In the genomic region with DNA sequence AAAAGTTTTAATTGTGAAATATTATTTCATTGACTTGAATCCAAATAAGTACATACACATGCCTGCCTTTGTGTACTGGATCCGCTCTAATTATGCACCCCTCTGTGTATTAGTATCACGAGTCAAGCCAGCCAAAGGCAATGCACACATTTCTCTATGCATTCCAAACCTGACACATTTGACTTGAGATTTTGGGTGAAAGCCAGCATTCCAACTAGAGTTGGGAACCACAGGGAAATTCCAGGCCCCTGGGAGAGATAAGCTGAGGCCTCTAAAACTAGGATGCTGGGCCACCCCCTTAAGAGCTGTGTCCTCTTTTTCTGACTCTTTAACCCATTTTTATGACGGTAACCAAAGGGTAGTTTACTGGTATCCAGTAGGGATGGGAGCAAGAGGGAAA, we compare ENCODE assay signal across 23 mouse cellular contexts. TPM values are rescaled to one million over a fixed set of nuclear protein-coding genes. Genes with fewer than 3 reads are reported as not detected.
DNase-seq lines count a peak whose midpoint lies in the region; ATAC-seq and TF ChIP-seq lines count a peak whose summit lies in the region.
"Had no signal": no experiment of that assay in that cellular context is flagged by ENCODE, and none has a peak within 500 bp of the region (broad histone marks: within the 10 kb centered on the region; RNA-seq: fewer than 3 reads in every experiment).

No protein-coding gene starts in this region.

- H3K9ac ChIP-seq in embryonic facial prominence, embryonic 14.5 days (ENCODE audit: low read depth, low read length): no peak overlapping the region
- H3K9ac ChIP-seq in heart, embryonic 14.5 days (ENCODE audit: low read length): no peak overlapping the region
- H3K9ac ChIP-seq in kidney, postnatal 0 days (ENCODE audit: low read depth, low read length): no peak overlapping the region
- H3K9ac ChIP-seq: forebrain, embryonic 12.5 days; hindbrain, embryonic 13.5 days; liver, postnatal 0 days; neural tube, embryonic 13.5 days had no signal

- 52% methylated on average over 3 of the region's 3 CpGs for WGBS in embryonic facial prominence, embryonic 14.5 days
- WGBS in embryonic facial prominence, embryonic 10.5 days: 88% methylated on average over 3 of the region's 3 CpGs
- 45% methylated on average over 3 of the region's 3 CpGs for WGBS in heart, embryonic 14.5 days
- WGBS in kidney, postnatal 0 days: 56% methylated on average over 3 of the region's 3 CpGs

- DNase-seq in embryonic facial prominence, embryonic 14.5 days (ENCODE audit: low spot score): peak; percentile 73
- no peak for DNase-seq in embryonic facial prominence, embryonic 10.5 days (ENCODE audit: low spot score)
- DNase-seq in heart, adult 18-20 months: no peak
- DNase-seq in kidney, postnatal 0 days (ENCODE audit: low spot score): peak; percentile 58
- no peak for DNase-seq in kidney, postnatal 4 days
- DNase-seq in 3T3-L1 (ENCODE audit: low read depth, low spot score): peak; percentile 79
- DNase-seq in right cerebral cortex, postnatal 36 days (ENCODE audit: low spot score in 2 of 2): no peak
- DNase-seq: adrenal gland, postnatal 25 days; cerebellum, adult 9-11 months; heart, postnatal 36 days; kidney, adult 18-20 months; liver, postnatal 0 days; right cerebral cortex, postnatal 4 days; thymus, postnatal 14 days had no signal

- no peaks in the 10 kb centered on the region for H3K4me1 ChIP-seq in embryonic facial prominence, embryonic 14.5 days (ENCODE audit: control insufficient read depth, insufficient read depth, low read length)
- no peaks in the 10 kb centered on the region for H3K4me1 ChIP-seq in embryonic facial prominence, embryonic 10.5 days
- H3K4me1 ChIP-seq in heart, embryonic 14.5 days (ENCODE audit: control insufficient read depth in 2 of 2, insufficient read depth in 2 of 2, low read length in 2 of 2): peaks cover 3 to 10% of the 10 kb centered on the region in 2 experiments; a peak in 2 of 4 replicates
- H3K4me1 ChIP-seq in kidney, postnatal 0 days (replicated peaks; ENCODE audit: insufficient read depth, low read length): no peaks in the 10 kb centered on the region
- H3K4me1 ChIP-seq: forebrain, embryonic 12.5 days; hindbrain, embryonic 13.5 days; midbrain, embryonic 10.5 days; neural tube, embryonic 13.5 days had no signal

- no peak overlapping the region for H3K4me3 ChIP-seq in embryonic facial prominence, embryonic 14.5 days (ENCODE audit: low read depth, low read length)
- no peak overlapping the region for H3K4me3 ChIP-seq in embryonic facial prominence, embryonic 10.5 days
- no peak overlapping the region for H3K4me3 ChIP-seq in heart, embryonic 14.5 days (ENCODE audit: control insufficient read depth in 1 of 2, insufficient read depth in 1 of 2, low read depth in 1 of 2, low read length in 2 of 2)
- H3K4me3 ChIP-seq in kidney, postnatal 0 days (replicated peaks; ENCODE audit: low read depth, low read length): no peak overlapping the region
- H3K4me3 ChIP-seq: forebrain, embryonic 12.5 days; hindbrain, embryonic 13.5 days; midbrain, embryonic 10.5 days; myocyte; neural tube, embryonic 13.5 days had no signal

- H3K4me2 ChIP-seq in embryonic facial prominence, embryonic 14.5 days (ENCODE audit: low read depth, low read length): no peak overlapping the region
- H3K4me2 ChIP-seq in heart, embryonic 14.5 days (ENCODE audit: low read length): no peak overlapping the region
- no peak overlapping the region for H3K4me2 ChIP-seq in kidney, postnatal 0 days (ENCODE audit: low read length)
- H3K4me2 ChIP-seq: forebrain, embryonic 12.5 days; hindbrain, embryonic 13.5 days; liver, embryonic 11.5 days; neural tube, embryonic 13.5 days had no signal

- no peaks in the 10 kb centered on the region for H3K36me3 ChIP-seq in embryonic facial prominence, embryonic 14.5 days (ENCODE audit: control insufficient read depth, insufficient read depth, low read length)
- H3K36me3 ChIP-seq in embryonic facial prominence, embryonic 10.5 days (replicated peaks): no peaks in the 10 kb centered on the region
- H3K36me3 ChIP-seq in heart, embryonic 14.5 days (ENCODE audit: control insufficient read depth, insufficient read depth, low read length): no peaks in the 10 kb centered on the region
- H3K36me3 ChIP-seq in kidney, postnatal 0 days (ENCODE audit: insufficient read depth, low read length): no peaks in the 10 kb centered on the region
- H3K36me3 ChIP-seq: forebrain, embryonic 12.5 days; hindbrain, embryonic 13.5 days; midbrain, embryonic 10.5 days; neural tube, embryonic 13.5 days had no signal

- H3K9me3 ChIP-seq in embryonic facial prominence, embryonic 14.5 days (ENCODE audit: control insufficient read depth, low read length): no peaks in the 10 kb centered on the region
- H3K9me3 ChIP-seq in embryonic facial prominence, embryonic 10.5 days: no peaks in the 10 kb centered on the region
- H3K9me3 ChIP-seq in heart, embryonic 14.5 days (ENCODE audit: control insufficient read depth, low read length): no peaks in the 10 kb centered on the region
- H3K9me3 ChIP-seq in kidney, postnatal 0 days (replicated peaks; ENCODE audit: low read length): no peaks in the 10 kb centered on the region
- H3K9me3 ChIP-seq: forebrain, embryonic 12.5 days; hindbrain, embryonic 13.5 days; midbrain, embryonic 10.5 days; neural tube, embryonic 13.5 days had no signal

- TF ChIP-seq CTCF in kidney, postnatal 0 days (IDR thresholded peaks at IDR 0.05; ENCODE audit: low read depth): no peak

- H3K27me3 ChIP-seq in embryonic facial prominence, embryonic 14.5 days (replicated peaks; ENCODE audit: control insufficient read depth, insufficient read depth, low read length): no peaks in the 10 kb centered on the region
- H3K27me3 ChIP-seq in embryonic facial prominence, embryonic 10.5 days (replicated peaks; ENCODE audit: low read depth, poor library complexity, severe bottlenecking): no peaks in the 10 kb centered on the region
- H3K27me3 ChIP-seq in heart, embryonic 14.5 days (ENCODE audit: control insufficient read depth, insufficient read depth, low read length): no peaks in the 10 kb centered on the region
- H3K27me3 ChIP-seq in kidney, postnatal 0 days (ENCODE audit: insufficient read depth, low read length): no peaks in the 10 kb centered on the region
- H3K27me3 ChIP-seq: forebrain, embryonic 12.5 days; hindbrain, embryonic 13.5 days; neural tube, embryonic 13.5 days had no signal

- 0 out of 2 replicates have a peak, but pooled peaks have one; percentile 47 for ATAC-seq in embryonic facial prominence, embryonic 14.5 days (ENCODE audit: low read depth)
- no peak for ATAC-seq in heart, embryonic 14.5 days (ENCODE audit: insufficient number of reproducible peaks, insufficient read depth, low FRiP score, low read depth)
- no peak for ATAC-seq in kidney, postnatal 0 days (replicated peaks; ENCODE audit: low FRiP score, low read depth)
- ATAC-seq: liver, postnatal 0 days; midbrain, embryonic 16.5 days had no signal

- no peak overlapping the region for H3K27ac ChIP-seq in embryonic facial prominence, embryonic 14.5 days (replicated peaks; ENCODE audit: low read depth, low read length)
- H3K27ac ChIP-seq in embryonic facial prominence, embryonic 10.5 days (replicated peaks): no peak overlapping the region
- H3K27ac ChIP-seq in heart, embryonic 14.5 days (replicated peaks in 1 of 2; ENCODE audit: control insufficient read depth in 1 of 2, insufficient read depth in 1 of 2, low read depth in 2 of 2, low read length in 2 of 2): peak overlapping the region; percentile 25 to 46; a peak in 3 of 4 replicates
- no peak overlapping the region for H3K27ac ChIP-seq in kidney, postnatal 0 days
- H3K27ac ChIP-seq: forebrain, embryonic 12.5 days; hindbrain, embryonic 13.5 days; macrophage; midbrain, embryonic 10.5 days; neural tube, embryonic 13.5 days had no signal

RNA-seq across cellular contexts. Expression of a gene that starts 8.7 kb away (rescaled TPM):
- polyA plus RNA-seq in embryonic facial prominence, embryonic 14.5 days (2014; fragmentation: Nextera tagmentation; extraction: Ambion mirVana): 7.3 and 8.3 TPM in 2 replicates
- polyA plus RNA-seq in embryonic facial prominence, embryonic 10.5 days (2016; fragmentation: Nextera tagmentation; extraction: Ambion mirVana): 4.9 and 5.1 TPM in 2 replicates
- polyA plus RNA-seq in heart, embryonic 14.5 days (2014; fragmentation: Nextera tagmentation; extraction: Ambion mirVana): 6.2 TPM in 2 replicates
- total RNA-seq in heart, adult 18-20 months (2021): 10 to 100 TPM; 10.2 to 10.8 TPM
- 4.3 and 4.8 TPM in 2 replicates for polyA plus RNA-seq in kidney, postnatal 0 days (2015; fragmentation: Nextera tagmentation; extraction: Ambion mirVana)

Comparison
In these comparisons a context has a peak if more than half of its experiments do, and no peak if none do; other contexts are left out.
1. DNase-seq: peak in embryonic facial prominence, embryonic 14.5 days (single experiment), kidney, postnatal 0 days (single experiment) and 3T3-L1 (single experiment); none in embryonic facial prominence, embryonic 10.5 days (single experiment), heart, adult 18-20 months (0 of 2), kidney, postnatal 4 days (0 of 2) and right cerebral cortex, postnatal 36 days (0 of 2).
2. H3K27ac ChIP-seq: peak in heart, embryonic 14.5 days (2 of 2); none in embryonic facial prominence, embryonic 14.5 days (single experiment), embryonic facial prominence, embryonic 10.5 days (single experiment) and kidney, postnatal 0 days (single experiment).